Mouse (Mus musculus) liver, postnatal 0 days (tissue): ENCODE data around the gene Kif26b.

Experiments
- CTCF ChIP-seq: sonication (generic); IDR thresholded peaks from 2 replicates; pipeline ENCODE4 v1.5.1; 2016; ENCODE audit warnings: antibody characterized with exemption, low read depth
- EP300 ChIP-seq: IDR thresholded peaks from 2 replicates; pipeline ENCODE4 v1.6.1; 2016; ENCODE audit warnings: antibody characterized with exemption, low read depth, mild to moderate bottlenecking

DNA sequence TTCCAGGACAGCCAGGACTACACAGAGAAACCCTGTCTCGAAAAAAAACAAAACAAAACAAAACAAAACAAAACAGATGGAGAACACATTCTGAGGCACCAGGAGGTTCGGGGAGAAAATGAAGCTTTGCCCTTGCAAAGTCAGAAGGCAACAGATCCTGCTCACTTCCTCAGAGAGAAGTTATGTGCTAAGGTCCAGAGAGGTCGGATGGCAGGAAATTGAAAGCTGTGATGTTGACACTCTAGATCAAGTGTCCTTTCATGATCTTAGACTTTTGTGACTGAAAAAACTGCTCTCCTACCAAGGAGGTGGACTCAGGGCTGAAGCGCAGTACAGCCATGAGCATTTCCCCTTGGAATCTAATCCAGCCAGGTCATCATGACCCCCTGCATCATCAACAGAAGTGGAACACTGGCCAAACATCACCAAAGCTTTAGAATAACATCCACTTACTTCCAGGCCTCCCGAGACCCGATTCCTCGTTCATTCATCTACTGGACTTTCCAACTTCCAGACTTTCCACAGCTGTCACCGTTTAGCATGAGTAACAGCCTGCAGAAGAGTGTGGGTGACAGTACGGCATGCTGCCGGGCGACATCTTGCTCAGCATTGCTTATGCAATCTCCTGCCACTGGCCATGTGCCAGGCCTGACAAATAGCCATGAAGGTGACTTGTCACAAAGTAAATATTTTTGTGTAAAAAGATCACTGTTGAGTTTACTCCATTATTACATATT, 112.0 kb downstream of the Kif26b start:
- no peak for TF ChIP-seq CTCF
- TF ChIP-seq EP300, result no peak
